Mouse (Mus musculus): Measurements from ENCODE around the gene Tmtc2. TPM values are rescaled to one million over a fixed set of nuclear protein-coding genes. Genes with fewer than 3 reads are reported as not detected.

The Tmtc2 gene
- polyA plus RNA-seq, 1 experiment: 0.01 TPM

- Histone ChIP-seq H3K27me3 (ENCODE audit: control insufficient read depth) (no peaks in the 10 kb centered on the region), H3K9me3 (ENCODE audit: control insufficient read depth, low read length) (no peaks in the 10 kb centered on the region), H3K36me3 (ENCODE audit: control insufficient read depth) (no peaks in the 10 kb centered on the region), H3K4me1 (ENCODE audit: control insufficient read depth) (no peaks in the 10 kb centered on the region), H3K4me3 (replicated peaks) (no peak overlapping the region)
- TF ChIP-seq TAL1 (IDR thresholded peaks at IDR 0.05; ENCODE audit: low read length) (no peak), GATA1 (IDR thresholded peaks at IDR 0.05; ENCODE audit: low read length) (no peak)
These were observed 41.5 kb downstream of the Tmtc2 start for GRCm38 (mm10) chr10:105532747-105533146.

GRCm38 (mm10) chr10:105532019-105532525 is 42.2 kb downstream of the Tmtc2 start:
- Histone ChIP-seq H3K9me3 (ENCODE audit: control insufficient read depth, low read length) (no peaks in the 10 kb centered on the region), H3K4me3 (replicated peaks) (no peak overlapping the region), H3K36me3 (ENCODE audit: control insufficient read depth) (no peaks in the 10 kb centered on the region), H3K4me1 (ENCODE audit: control insufficient read depth) (no peaks in the 10 kb centered on the region), H3K27me3 (ENCODE audit: control insufficient read depth) (no peaks in the 10 kb centered on the region)
- TF ChIP-seq TAL1 (IDR thresholded peaks at IDR 0.05; ENCODE audit: low read length) (no peak), GATA1 (IDR thresholded peaks at IDR 0.05; ENCODE audit: low read length) (no peak)

GRCm38 (mm10) chr10:105531080-105531894 is 43.0 kb downstream of the Tmtc2 start:
- TF ChIP-seq GATA1 (IDR thresholded peaks at IDR 0.05; ENCODE audit: low read length) (no peak), TAL1 (IDR thresholded peaks at IDR 0.05; ENCODE audit: low read length) (no peak)
- Histone ChIP-seq H3K27me3 (ENCODE audit: control insufficient read depth) (no peaks in the 10 kb centered on the region), H3K4me1 (ENCODE audit: control insufficient read depth) (no peaks in the 10 kb centered on the region), H3K36me3 (ENCODE audit: control insufficient read depth) (no peaks in the 10 kb centered on the region), H3K9me3 (ENCODE audit: control insufficient read depth, low read length) (no peaks in the 10 kb centered on the region), H3K4me3 (replicated peaks) (no peak overlapping the region)

GRCm38 (mm10) chr10:105523405-105524088 is 50.7 kb downstream of the Tmtc2 start:
- no peak for TF ChIP-seq GATA1 (IDR thresholded peaks at IDR 0.05; ENCODE audit: low read length)
- no peak for TF ChIP-seq TAL1 (IDR thresholded peaks at IDR 0.05; ENCODE audit: low read length)
- Histone ChIP-seq H3K27me3 (ENCODE audit: control insufficient read depth) (peaks cover 4% of the 10 kb centered on the region; the same call in 1 of the 2 replicates), H3K9me3 (ENCODE audit: control insufficient read depth, low read length) (no peaks in the 10 kb centered on the region), H3K4me3 (replicated peaks) (no peak overlapping the region), H3K4me1 (ENCODE audit: control insufficient read depth) (no peaks in the 10 kb centered on the region; the same call in 1 of the 2 replicates), H3K36me3 (ENCODE audit: control insufficient read depth) (no peaks in the 10 kb centered on the region)

- no peaks in the 10 kb centered on the region for H3K36me3 ChIP-seq (ENCODE audit: control insufficient read depth)
- TF ChIP-seq GATA1 (IDR thresholded peaks at IDR 0.05; ENCODE audit: low read length) (no peak), TAL1 (IDR thresholded peaks at IDR 0.05; ENCODE audit: low read length) (no peak)
- H3K9me3 ChIP-seq (ENCODE audit: control insufficient read depth, low read length): no peaks in the 10 kb centered on the region
- peaks cover 4% of the 10 kb centered on the region; the same call in 1 of the 2 replicates for H3K27me3 ChIP-seq (ENCODE audit: control insufficient read depth)
- H3K4me3 ChIP-seq (replicated peaks): no peak overlapping the region
- H3K4me1 ChIP-seq (ENCODE audit: control insufficient read depth): no peaks in the 10 kb centered on the region; the same call in 1 of the 2 replicates
These were observed 51.8 kb downstream of the Tmtc2 start for GRCm38 (mm10) chr10:105522431-105522830.

- H3K36me3 ChIP-seq (ENCODE audit: control insufficient read depth): no peaks in the 10 kb centered on the region
- no peaks in the 10 kb centered on the region; the same call in 1 of the 2 replicates for H3K4me1 ChIP-seq (ENCODE audit: control insufficient read depth)
- TF ChIP-seq TAL1 (IDR thresholded peaks at IDR 0.05; ENCODE audit: low read length): no peak
- TF ChIP-seq GATA1 (IDR thresholded peaks at IDR 0.05; ENCODE audit: low read length): no peak
- H3K4me3 ChIP-seq (replicated peaks): no peak overlapping the region
- peaks cover 4% of the 10 kb centered on the region; the same call in 1 of the 2 replicates for H3K27me3 ChIP-seq (ENCODE audit: control insufficient read depth)
- H3K9me3 ChIP-seq (ENCODE audit: control insufficient read depth, low read length): no peaks in the 10 kb centered on the region
These were observed 55.0 kb downstream of the Tmtc2 start for GRCm38 (mm10) chr10:105519154-105519806.

GRCm38 (mm10) chr10:105518144-105518543 is 56.1 kb downstream of the Tmtc2 start:
- Histone ChIP-seq H3K4me3 (replicated peaks) (no peak overlapping the region), H3K27me3 (ENCODE audit: control insufficient read depth) (no peaks in the 10 kb centered on the region), H3K9me3 (ENCODE audit: control insufficient read depth, low read length) (no peaks in the 10 kb centered on the region), H3K4me1 (ENCODE audit: control insufficient read depth) (no peaks in the 10 kb centered on the region; the same call in 1 of the 2 replicates), H3K36me3 (ENCODE audit: control insufficient read depth) (no peaks in the 10 kb centered on the region)
- TF ChIP-seq GATA1 (IDR thresholded peaks at IDR 0.05; ENCODE audit: low read length) (no peak), TAL1 (IDR thresholded peaks at IDR 0.05; ENCODE audit: low read length) (no peak)

- Histone ChIP-seq H3K9me3 (ENCODE audit: control insufficient read depth, low read length) (no peaks in the 10 kb centered on the region), H3K27me3 (ENCODE audit: control insufficient read depth) (no peaks in the 10 kb centered on the region), H3K4me3 (replicated peaks) (no peak overlapping the region), H3K4me1 (ENCODE audit: control insufficient read depth) (0 out of 2 replicates have a peak, but pooled peaks cover 4% of the 10 kb centered on the region), H3K36me3 (ENCODE audit: control insufficient read depth) (no peaks in the 10 kb centered on the region)
- TF ChIP-seq GATA1 (IDR thresholded peaks at IDR 0.05; ENCODE audit: low read length): no peak
- TF ChIP-seq TAL1 (IDR thresholded peaks at IDR 0.05; ENCODE audit: low read length): no peak
These were observed 60.4 kb downstream of the Tmtc2 start for GRCm38 (mm10) chr10:105513777-105514322.
